Mouse (Mus musculus) lung, adult 2 months (tissue): ENCODE data around the gene Rab25.

Experiments
- CTCF ChIP-seq: fragments of 200-500 bp; IDR thresholded peaks from 2 replicates; pipeline ENCODE4 v1.5.1; 2011; ENCODE audit warnings: mild to moderate bottlenecking, low read length, control low read depth; ENCODE audit not compliant: insufficient read depth
- POLR2A ChIP-seq: fragments of 200-500 bp; IDR thresholded peaks from 2 replicates; pipeline ENCODE4 v1.6.1; 2011; ENCODE audit warnings: low read depth, mild to moderate bottlenecking, control low read depth, low read length, borderline replicate concordance; ENCODE audit errors: extremely low read depth

DNA sequence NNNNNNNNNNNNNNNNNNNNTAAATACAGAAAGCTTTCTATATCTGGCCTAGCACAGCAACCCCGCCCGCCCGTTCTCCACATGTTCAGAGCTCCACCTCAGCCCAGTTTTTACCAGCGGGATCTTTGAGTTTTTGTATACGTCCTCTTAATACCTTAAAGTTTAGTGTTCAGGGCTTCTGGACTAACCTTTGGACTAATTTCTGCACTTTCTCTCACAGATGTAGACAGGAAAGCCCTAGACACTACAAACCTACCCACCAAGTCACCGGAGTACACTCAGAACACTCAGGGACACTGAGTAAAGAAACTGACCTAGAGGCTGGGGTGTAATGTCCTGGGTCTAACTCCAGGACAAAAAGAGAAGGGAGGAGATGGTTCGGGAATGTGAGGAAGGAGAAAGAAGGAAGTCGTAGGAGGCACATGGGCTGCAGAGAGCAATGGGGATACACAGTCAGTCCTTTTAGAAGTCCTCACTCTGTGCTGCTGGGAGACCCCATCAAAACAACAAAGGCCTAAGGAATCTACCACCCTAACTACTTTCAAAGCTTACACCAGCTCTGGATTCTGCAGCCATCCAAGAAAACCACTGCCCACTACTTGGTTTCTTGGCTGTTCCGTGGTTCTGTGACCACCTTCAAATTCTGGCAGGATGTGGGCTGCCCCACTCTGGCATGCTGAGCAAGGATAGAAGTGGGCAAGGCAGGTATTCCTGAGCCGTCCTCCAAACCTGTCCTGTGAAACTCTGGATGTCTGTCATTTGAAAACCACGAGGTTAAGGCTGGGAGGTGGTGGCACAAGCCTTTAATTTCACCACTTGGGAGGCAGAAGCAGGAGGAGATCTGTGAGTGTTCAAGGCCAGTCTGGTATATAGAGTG lies 54.2 kb downstream of the Rab25 start:
- TF ChIP-seq CTCF (no peak), POLR2A (no peak)
